Comparison of ENCODE assay signal across 12 mouse cellular contexts in genomic region chr11:44813534-44813933, GRCm38 (mm10).
"Had no signal": no experiment of that assay in that cellular context is flagged by ENCODE, and none has a peak within 500 bp of the region (broad histone marks: within the 10 kb centered on the region; RNA-seq: fewer than 3 reads in every experiment).

No protein-coding gene starts in this region.

- DNase-seq: kidney, postnatal 25 days; layer of hippocampus, adult 9-11 months; layer of hippocampus, postnatal 36 days; lung, adult 2 months; lung, postnatal 36 days; thymus, postnatal 4 days had no signal

- ATAC-seq: intestine, embryonic 16.5 days; lung, postnatal 0 days; midbrain, embryonic 13.5 days had no signal

- H3K4me3 ChIP-seq: limb, embryonic 13.5 days; liver, embryonic 15.5 days; midbrain, embryonic 13.5 days had no signal

- H3K36me3 ChIP-seq: limb, embryonic 13.5 days; liver, embryonic 15.5 days; midbrain, embryonic 13.5 days had no signal

- H3K9ac ChIP-seq: limb, embryonic 13.5 days; liver, embryonic 15.5 days; midbrain, embryonic 13.5 days had no signal

- H3K4me2 ChIP-seq: limb, embryonic 13.5 days; liver, embryonic 15.5 days; midbrain, embryonic 13.5 days had no signal

- H3K27ac ChIP-seq: limb, embryonic 13.5 days; liver, embryonic 15.5 days; midbrain, embryonic 13.5 days; stomach, postnatal 0 days had no signal

- H3K27me3 ChIP-seq: limb, embryonic 13.5 days; liver, embryonic 15.5 days; midbrain, embryonic 13.5 days had no signal

- H3K4me1 ChIP-seq: liver, embryonic 15.5 days had no signal

- H3K9me3 ChIP-seq: limb, embryonic 13.5 days; liver, embryonic 15.5 days; midbrain, embryonic 13.5 days had no signal
